Comparison of ENCODE assay signal across 9 mouse cellular contexts in genomic region chr17:80577639-80578038, GRCm38 (mm10). TPM values are rescaled to one million over a fixed set of nuclear protein-coding genes. Genes with fewer than 3 reads are reported as not detected.
DNase-seq lines count a peak whose midpoint lies in the region; ATAC-seq lines count a peak whose summit lies in the region.
"Had no signal": no experiment of that assay in that cellular context is flagged by ENCODE, and none has a peak within 500 bp of the region (broad histone marks: within the 10 kb centered on the region; RNA-seq: fewer than 3 reads in every experiment).

Gene Cdkl4 (minus strand): TSS chr17:80577813.

- H3K4me1 ChIP-seq in forebrain, embryonic 11.5 days (replicated peaks; ENCODE audit: control insufficient read depth, insufficient read depth, low read length): peaks cover 4% of the 10 kb centered on the region; the same call in 1 of the 2 replicates
- H3K4me1 ChIP-seq in neural tube, embryonic 12.5 days: peaks cover 11% of the 10 kb centered on the region

- H3K27ac ChIP-seq in forebrain, embryonic 11.5 days (ENCODE audit: low read depth, low read length): no peak within 1 kb of the TSS
- H3K27ac ChIP-seq in neural tube, embryonic 12.5 days: no peak within 1 kb of the TSS

- H3K27me3 ChIP-seq in forebrain, embryonic 11.5 days (ENCODE audit: control insufficient read depth, insufficient read depth, low read length): no peaks in the 10 kb centered on the region
- H3K27me3 ChIP-seq in neural tube, embryonic 12.5 days (replicated peaks): no peaks in the 10 kb centered on the region

- no peaks in the 10 kb centered on the region for H3K36me3 ChIP-seq in forebrain, embryonic 11.5 days (ENCODE audit: control insufficient read depth, insufficient read depth, low read length)
- peaks cover 15% of the 10 kb centered on the region; the same call in 1 of the 2 replicates for H3K36me3 ChIP-seq in neural tube, embryonic 12.5 days

- H3K4me2 ChIP-seq in forebrain, embryonic 11.5 days (ENCODE audit: low read depth, low read length, severe bottlenecking): peak within 1 kb of the TSS; percentile 96
- peak within 1 kb of the TSS; percentile 94 for H3K4me2 ChIP-seq in neural tube, embryonic 12.5 days (replicated peaks)

- no peaks in the 10 kb centered on the region; the same call in 1 of the 2 replicates for H3K9me3 ChIP-seq in forebrain, embryonic 11.5 days (ENCODE audit: control insufficient read depth, low read length)
- H3K9me3 ChIP-seq in neural tube, embryonic 12.5 days: no peaks in the 10 kb centered on the region

- peak within 1 kb of the TSS; percentile 43 for H3K4me3 ChIP-seq in forebrain, embryonic 11.5 days (ENCODE audit: low read depth, low read length)
- peak within 1 kb of the TSS; percentile 41 for H3K4me3 ChIP-seq in neural tube, embryonic 12.5 days

- DNase-seq in left cerebral cortex, adult 18-20 months (ENCODE audit: low spot score in 2 of 2): no peak
- DNase-seq in left cerebral cortex, adult 11 months (ENCODE audit: low spot score): no peak
- DNase-seq in forebrain, embryonic 11.5 days (ENCODE audit: low spot score): no peak
- DNase-seq in layer of hippocampus, postnatal 14 days (ENCODE audit: low spot score in 2 of 2): no peak
- no peak for DNase-seq in cerebellum, adult 9-10 months
- DNase-seq in embryo, embryonic 10 days (ENCODE audit: low spot score): no peak
- DNase-seq in thymus, postnatal 14 days: no peak
- DNase-seq: kidney, adult 9 months had no signal

- WGBS in forebrain, embryonic 11.5 days: 67% methylated on average over 15 of the region's 15 CpGs
- WGBS in neural tube, embryonic 12.5 days: 75% methylated on average over 15 of the region's 15 CpGs

- ATAC-seq in forebrain, embryonic 11.5 days (replicated peaks; ENCODE audit: low FRiP score): peak; percentile 44
- peak; percentile 51 for ATAC-seq in neural tube, embryonic 12.5 days (ENCODE audit: low FRiP score, low read depth)

- peak within 1 kb of the TSS; percentile 63 for H3K9ac ChIP-seq in forebrain, embryonic 11.5 days (ENCODE audit: low read length)
- peak within 1 kb of the TSS; percentile 55 for H3K9ac ChIP-seq in neural tube, embryonic 12.5 days

RNA-seq across cellular contexts. Expression of gene Cdkl4, which starts in this region (rescaled TPM):
- total RNA-seq in left cerebral cortex, adult 18-20 months (2021): 10 to 100 TPM; 16.5 to 19.1 TPM
- polyA plus RNA-seq in forebrain, embryonic 11.5 days (2014; fragmentation: Nextera tagmentation; extraction: Ambion mirVana): 1.5 and 2.1 TPM in 2 replicates
- total RNA-seq in layer of hippocampus, postnatal 14 days (2021): 10 to 100 TPM; 13.3 to 15.5 TPM
- polyA plus RNA-seq in neural tube, embryonic 12.5 days (2016; fragmentation: Nextera tagmentation; extraction: Ambion mirVana): 4.3 and 6.2 TPM in 2 replicates
